Mouse (Mus musculus) neural tube, embryonic 11.5 days (tissue): ENCODE measurements around the gene Rbm34. TPM values are rescaled to one million over a fixed set of nuclear protein-coding genes. Genes with fewer than 3 reads are reported as not detected.

Experiments used
- ATAC-seq: fragments of 200-750 bp; cut with Nextera tagmentation; 2 replicates; pipeline ENCODE4 v1.8.0; 2017; ENCODE audit warnings: moderate number of reproducible peaks, mild to moderate bottlenecking, moderate TSS enrichment, moderate library complexity; ENCODE audit not compliant: insufficient read depth, low FRiP score, low TSS enrichment
- DNase-seq: peaks from one replicate; pipeline ENCODE4 v3.0.0-alpha.2; 2015; ENCODE audit warnings: low spot score
- H3K27ac ChIP-seq: fragments of 300-500 bp; sonication (generic); 2 replicates; pipeline ENCODE4 v1.5.1; 2014; ENCODE audit warnings: low read depth, mild to moderate bottlenecking, low read length
- H3K27me3 ChIP-seq: fragments of 300-500 bp; sonication (generic); 2 replicates; pipeline ENCODE4 v1.6.1; 2014; ENCODE audit warnings: mild to moderate bottlenecking, low read length, mixed read lengths; ENCODE audit not compliant: control insufficient read depth, insufficient read depth
- H3K36me3 ChIP-seq: fragments of 300-500 bp; sonication (generic); 2 replicates; pipeline ENCODE4 v1.6.1; 2014; ENCODE audit warnings: mild to moderate bottlenecking, low read length, moderate library complexity, mixed read lengths; ENCODE audit not compliant: control insufficient read depth, insufficient read depth
- H3K4me1 ChIP-seq: fragments of 300-500 bp; sonication (generic); 2 replicates; pipeline ENCODE4 v1.6.1; 2014; ENCODE audit warnings: low read length, mixed read lengths; ENCODE audit not compliant: control insufficient read depth, insufficient read depth
- H3K4me2 ChIP-seq: fragments of 300-500 bp; sonication (generic); 2 replicates; pipeline ENCODE4 v1.6.1; 2014; ENCODE audit warnings: low read depth, mild to moderate bottlenecking, moderate library complexity
- H3K4me3 ChIP-seq: fragments of 300-500 bp; sonication (generic); 2 replicates; pipeline ENCODE4 v1.5.1; 2014; ENCODE audit warnings: low read depth, low read length
- H3K9ac ChIP-seq: fragments of 300-500 bp; sonication (generic); 2 replicates; pipeline ENCODE4 v1.6.1; 2014; ENCODE audit warnings: mild to moderate bottlenecking, low read length
- H3K9me3 ChIP-seq: fragments of 300-500 bp; sonication (generic); 2 replicates; pipeline ENCODE4 v1.6.1; 2016; ENCODE audit warnings: low read length; ENCODE audit not compliant: control insufficient read depth
- WGBS: fragments of 180-500 bp; shearing (Covaris S2); extraction: QIAGEN DNeasy Blood & Tissue Kit; methylation state at CpG from one replicate; pipeline ENCODE4 v1.1.7; 2014; 5-methylcytosine and 5-hydroxymethylcytosine counted together
- polyA plus RNA-seq: library from polyadenylated mRNA; unstranded; fragments of >200 nt; fragmentation: Nextera tagmentation; extraction: Ambion mirVana; gene quantifications from 2 replicates; pipeline ENCODE4 v1.2.1, GENCODE M21; 2014

Gene Rbm34
- polyA plus RNA-seq, 1 experiment from 2014 or later, result 27.3 TPM

- Histone ChIP-seq H3K27ac (peak overlapping the region; percentile 75), H3K4me3 (peak overlapping the region; percentile 79), H3K4me2 (peak overlapping the region; percentile 88), H3K9ac (peak overlapping the region; percentile 88), H3K4me1 (peaks cover 3% of the 10 kb centered on the region; the same call in 1 of the 2 replicates), H3K36me3 (no peaks in the 10 kb centered on the region), H3K9me3 (no peaks in the 10 kb centered on the region), H3K27me3 (no peaks in the 10 kb centered on the region)
- ATAC-seq (peak; percentile 63), DNase-seq (peak; percentile 73)
- under 1% methylated on average over 41 of the region's 46 CpGs for WGBS
Observed at GRCm38 (mm10) chr8:126944781-126945691, 25.8 kb downstream of the Rbm34 start.

GRCm38 (mm10) chr8:126943565-126943964 is 27.3 kb downstream of the Rbm34 start:
- peaks cover 2% of the 10 kb centered on the region; the same call in 1 of the 2 replicates for H3K36me3 ChIP-seq
- H3K27me3 ChIP-seq, result no peaks in the 10 kb centered on the region
- H3K9ac ChIP-seq, result no peak overlapping the region
- peaks cover 3% of the 10 kb centered on the region; the same call in 1 of the 2 replicates for H3K4me1 ChIP-seq
- H3K4me2 ChIP-seq, result no peak overlapping the region
- H3K27ac ChIP-seq, result no peak overlapping the region
- H3K4me3 ChIP-seq, result no peak overlapping the region
- WGBS, result 92% methylated on average over 7 of the region's 7 CpGs
- no peak for ATAC-seq
- DNase-seq, result no peak
- no peaks in the 10 kb centered on the region for H3K9me3 ChIP-seq

- H3K36me3 ChIP-seq, result peaks cover 13% of the 10 kb centered on the region
- H3K4me1 ChIP-seq, result no peaks in the 10 kb centered on the region
- no peak overlapping the region for H3K4me2 ChIP-seq
- no peaks in the 10 kb centered on the region for H3K9me3 ChIP-seq
- H3K27ac ChIP-seq, result no peak overlapping the region
- H3K4me3 ChIP-seq, result no peak overlapping the region
- DNase-seq, result no peak
- no peak for ATAC-seq
- H3K9ac ChIP-seq, result no peak overlapping the region
- H3K27me3 ChIP-seq, result no peaks in the 10 kb centered on the region
- 91% methylated on average over 3 of the region's 3 CpGs for WGBS
Observed at GRCm38 (mm10) chr8:126937337-126937736, 33.5 kb downstream of the Rbm34 start.

GRCm38 (mm10) chr8:126935932-126936331 is 34.9 kb downstream of the Rbm34 start:
- H3K9me3 ChIP-seq, result no peaks in the 10 kb centered on the region
- no peak overlapping the region for H3K27ac ChIP-seq
- H3K9ac ChIP-seq, result no peak overlapping the region
- H3K4me2 ChIP-seq, result no peak overlapping the region
- H3K4me1 ChIP-seq, result no peaks in the 10 kb centered on the region
- ATAC-seq (no peak), DNase-seq (no peak)
- H3K27me3 ChIP-seq, result no peaks in the 10 kb centered on the region
- H3K36me3 ChIP-seq, result peaks cover 13% of the 10 kb centered on the region
- no peak overlapping the region for H3K4me3 ChIP-seq

DNA sequence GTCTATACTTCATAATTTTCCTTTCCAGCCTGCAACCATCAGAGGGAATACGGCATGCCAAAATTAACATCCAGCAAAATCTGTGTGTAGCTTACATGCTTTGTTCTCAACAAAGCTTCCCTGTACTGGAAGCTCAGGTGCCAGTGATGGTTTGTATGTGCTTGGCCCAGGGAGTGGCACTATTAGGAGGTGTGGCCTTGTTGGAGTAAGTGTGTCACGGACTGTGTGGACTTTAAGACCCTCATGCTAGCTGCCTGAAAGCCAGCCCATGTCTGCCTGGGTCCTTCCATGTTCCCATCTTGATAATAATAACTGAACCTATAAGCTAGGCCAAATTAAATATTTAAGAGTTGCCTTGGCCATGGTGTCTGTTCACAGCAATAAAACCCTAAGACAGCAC is 35.5 kb downstream of the Rbm34 start:
- peaks cover 13% of the 10 kb centered on the region for H3K36me3 ChIP-seq

GRCm38 (mm10) chr8:126932656-126933055 is 38.2 kb downstream of the Rbm34 start:
- 96% methylated on average over 1 of the region's 1 CpGs for WGBS

More for the DNA sequence above, 35.5 kb downstream of the Rbm34 start:
- ATAC-seq, result no peak
- H3K4me3 ChIP-seq, result no peak overlapping the region
- no peaks in the 10 kb centered on the region for H3K4me1 ChIP-seq
- 100% methylated on average over 2 of the region's 2 CpGs for WGBS
- no peaks in the 10 kb centered on the region for H3K27me3 ChIP-seq
- H3K4me2 ChIP-seq, result no peak overlapping the region
- H3K27ac ChIP-seq, result no peak overlapping the region
- no peaks in the 10 kb centered on the region for H3K9me3 ChIP-seq
- DNase-seq, result no peak
- H3K9ac ChIP-seq, result no peak overlapping the region

DNA sequence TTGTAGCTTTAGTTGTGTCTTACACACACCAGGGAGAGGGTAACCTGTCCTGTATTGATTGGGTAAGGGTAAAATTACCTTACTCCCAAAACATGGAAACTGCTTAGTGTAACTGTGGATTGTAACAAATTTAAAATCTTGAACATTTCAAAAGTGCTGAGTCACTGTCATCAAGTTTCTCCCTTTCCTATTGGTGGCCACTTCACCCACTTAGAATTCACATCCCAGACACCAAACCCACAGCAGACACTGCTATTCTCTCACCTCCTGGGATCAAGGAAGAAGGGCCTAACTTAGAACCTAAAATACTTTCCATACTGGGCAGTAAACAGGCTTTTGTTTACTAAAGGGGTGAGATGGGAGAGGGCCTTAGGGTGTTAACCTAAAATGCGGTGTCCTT is 38.6 kb downstream of the Rbm34 start:
- no peaks in the 10 kb centered on the region for H3K9me3 ChIP-seq
- H3K4me2 ChIP-seq, result no peak overlapping the region
- no peaks in the 10 kb centered on the region for H3K27me3 ChIP-seq
- no peak overlapping the region for H3K4me3 ChIP-seq
- H3K36me3 ChIP-seq, result peaks cover 13% of the 10 kb centered on the region
- no peak for ATAC-seq
- no peaks in the 10 kb centered on the region for H3K4me1 ChIP-seq
- no peak overlapping the region for H3K9ac ChIP-seq
- DNase-seq, result no peak
- H3K27ac ChIP-seq, result no peak overlapping the region
- WGBS, result 88% methylated on average over 1 of the region's 1 CpGs

More at GRCm38 (mm10) chr8:126932656-126933055, 38.2 kb downstream of the Rbm34 start:
- H3K36me3 ChIP-seq, result peaks cover 14% of the 10 kb centered on the region
- ATAC-seq, result no peak
- no peaks in the 10 kb centered on the region for H3K9me3 ChIP-seq
- H3K27me3 ChIP-seq, result no peaks in the 10 kb centered on the region
- DNase-seq, result no peak
- H3K9ac ChIP-seq, result no peak overlapping the region
- no peaks in the 10 kb centered on the region for H3K4me1 ChIP-seq
- H3K4me2 ChIP-seq, result no peak overlapping the region
- H3K27ac ChIP-seq, result no peak overlapping the region
- H3K4me3 ChIP-seq, result no peak overlapping the region

GRCm38 (mm10) chr8:126931720-126932119 is 39.2 kb downstream of the Rbm34 start:
- ATAC-seq (no peak), DNase-seq (no peak)
- H3K27me3 ChIP-seq, result no peaks in the 10 kb centered on the region
- no peaks in the 10 kb centered on the region for H3K9me3 ChIP-seq
- H3K9ac ChIP-seq, result no peak overlapping the region
- no peak overlapping the region for H3K27ac ChIP-seq
- 55% methylated on average over 2 of the region's 2 CpGs for whole genome bisulfite sequencing
- H3K36me3 ChIP-seq, result peaks cover 12% of the 10 kb centered on the region
- no peak overlapping the region for H3K4me3 ChIP-seq
- no peak overlapping the region for H3K4me2 ChIP-seq
- H3K4me1 ChIP-seq, result no peaks in the 10 kb centered on the region
